ENCODE assay signal across 8 mouse cellular contexts in genomic region chr13:74522481-74523237, GRCm38 (mm10). TPM values are rescaled to one million over a fixed set of nuclear protein-coding genes. Genes with fewer than 3 reads are reported as not detected.
DNase-seq lines count a peak whose midpoint lies in the region; ATAC-seq lines count a peak whose summit lies in the region.

No protein-coding gene starts in this region.

- peak; percentile 99 for ATAC-seq in lung, embryonic 16.5 days (ENCODE audit: low read depth)

- no peaks in the 10 kb centered on the region for H3K27me3 ChIP-seq in hindbrain, embryonic 10.5 days (ENCODE audit: insufficient read depth, poor library complexity, severe bottlenecking)
- no peaks in the 10 kb centered on the region for H3K27me3 ChIP-seq in lung, embryonic 16.5 days (ENCODE audit: control insufficient read depth, insufficient read depth, low read depth, low read length)

- WGBS in hindbrain, embryonic 10.5 days: 3% methylated on average over 15 of the region's 15 CpGs
- WGBS in lung, embryonic 16.5 days: 2% methylated on average over 15 of the region's 15 CpGs

- peak overlapping the region; percentile 87 for H3K27ac ChIP-seq in hindbrain, embryonic 10.5 days
- peak overlapping the region; percentile 95 for H3K27ac ChIP-seq in lung, embryonic 16.5 days (ENCODE audit: low read length)

- no peaks in the 10 kb centered on the region for H3K9me3 ChIP-seq in hindbrain, embryonic 10.5 days
- H3K9me3 ChIP-seq in lung, embryonic 16.5 days (ENCODE audit: control insufficient read depth, low read length): no peaks in the 10 kb centered on the region

- peak; percentile 64 for DNase-seq in MN1 (ENCODE audit: low spot score)
- peak; percentile 60 for DNase-seq in cerebellum, adult 9-11 months
- peak; percentile 37 to 73 for DNase-seq in frontal cortex, adult 2 months (ENCODE audit: extremely low spot score in 1 of 2, low spot score in 1 of 2)
- DNase-seq in hindbrain, embryonic 10.5 days (ENCODE audit: low spot score): peak; percentile 70
- peak; percentile 42 for DNase-seq in layer of hippocampus, adult 9-10 months (ENCODE audit: low spot score)
- peak; percentile 77 for DNase-seq in ovary, adult 18-20 months (ENCODE audit: low spot score)
- DNase-seq in thymus, postnatal 10 days (ENCODE audit: low spot score in 2 of 2): peak; percentile 79 to 83

- H3K4me1 ChIP-seq in hindbrain, embryonic 10.5 days (replicated peaks): peaks cover 10% of the 10 kb centered on the region; the same call in 1 of the 2 replicates
- H3K4me1 ChIP-seq in lung, embryonic 16.5 days (replicated peaks; ENCODE audit: control insufficient read depth, insufficient read depth, low read length): peaks cover 4% of the 10 kb centered on the region; the same call in 1 of the 2 replicates

- peak overlapping the region; percentile 74 for H3K9ac ChIP-seq in lung, embryonic 16.5 days (ENCODE audit: low read length)

- H3K4me2 ChIP-seq in lung, embryonic 16.5 days (ENCODE audit: low read depth, low read length): peak overlapping the region; percentile 79

- H3K4me3 ChIP-seq in hindbrain, embryonic 10.5 days: peak overlapping the region; percentile 59
- H3K4me3 ChIP-seq in lung, embryonic 16.5 days (ENCODE audit: low read length): peak overlapping the region; percentile 62

- no peaks in the 10 kb centered on the region for H3K36me3 ChIP-seq in hindbrain, embryonic 10.5 days
- H3K36me3 ChIP-seq in lung, embryonic 16.5 days (ENCODE audit: control insufficient read depth, insufficient read depth, low read length): no peaks in the 10 kb centered on the region

RNA-seq across cellular contexts. Expression of gene Zfp825, which starts 28.9 kb away (rescaled TPM):
- 7.4 and 7.7 TPM in 2 replicates for polyA plus RNA-seq in frontal cortex, adult 2 months (2012; rRNA removed)
- polyA plus RNA-seq in hindbrain, embryonic 10.5 days (2016; fragmentation: Nextera tagmentation; extraction: Ambion mirVana): 19.0 and 22.4 TPM in 2 replicates
- 23.7 TPM in 2 replicates for polyA plus RNA-seq in lung, embryonic 16.5 days (2015; fragmentation: Nextera tagmentation; extraction: Ambion mirVana)

Comparison
In these comparisons a context has a peak if more than half of its experiments do, and no peak if none do; other contexts are left out.
1. Peak in every context shown above with its lines: DNase-seq, ATAC-seq, H3K4me3 ChIP-seq and H3K27ac ChIP-seq.